Mouse (Mus musculus) regulatory T cell (primary cell): Measurements from ENCODE around the gene Gm49630.
"Not testable (repeated sequence)": the region's sequence is repeated elsewhere in the genome, so short reads cannot be mapped to it uniquely, and the experiment has no call there.

Experiments
- in situ Hi-C: fragments of 300-600 bp; cut with MboI, MseI; formaldehyde crosslinking; loops from one replicate; pipeline ENCODE4 v1.15.1; 2025; ENCODE audit warnings: high pct_unique_total_duplicates

The Gm49630 gene

DNA sequence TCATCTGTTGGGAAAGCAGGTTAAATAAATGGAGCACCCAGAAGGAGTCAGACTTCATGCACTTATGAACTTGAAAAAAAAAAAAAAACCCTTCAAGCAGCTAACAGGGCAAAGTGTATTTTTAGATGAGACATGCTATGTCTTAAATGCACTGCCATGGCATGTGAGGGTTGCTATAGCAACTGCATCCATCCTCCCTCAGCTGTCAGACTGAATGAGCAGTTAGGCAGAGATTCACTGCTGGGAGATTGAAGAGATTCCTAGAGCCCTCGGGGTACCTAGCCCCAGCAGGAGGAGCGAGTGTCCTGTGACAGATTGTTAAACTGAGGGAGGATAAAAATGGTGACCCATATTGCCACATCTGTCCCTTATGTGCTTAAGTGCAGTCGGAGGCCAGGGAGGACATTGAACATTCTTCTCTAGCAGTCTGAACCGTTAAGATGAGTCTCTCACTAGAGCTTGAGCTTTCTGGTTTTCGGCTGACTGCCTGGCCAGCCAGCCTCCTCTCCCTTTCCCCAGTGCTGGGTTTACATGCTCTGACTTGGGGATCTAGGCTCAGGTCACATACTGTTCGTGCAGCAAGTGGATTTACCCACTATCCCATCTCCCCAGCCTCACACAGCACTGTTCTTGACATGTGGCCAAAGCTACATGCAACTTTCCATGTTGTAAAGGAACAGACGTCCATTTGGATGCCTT lies 5.0 kb downstream of the Gm49630 start:
- in situ Hi-C loops, result not testable (repeated sequence)

- in situ Hi-C loops, result not testable (repeated sequence)
These were observed 5.5 kb downstream of the Gm49630 start for GRCm38 (mm10) chr17:7366265-7366664.

GRCm38 (mm10) chr17:7365615-7366014 lies 6.2 kb downstream of the Gm49630 start:
- in situ Hi-C loops, result not testable (repeated sequence)

GRCm38 (mm10) chr17:7360749-7361465 lies 10.9 kb downstream of the Gm49630 start:
- in situ Hi-C loops, result not testable (repeated sequence)

DNA sequence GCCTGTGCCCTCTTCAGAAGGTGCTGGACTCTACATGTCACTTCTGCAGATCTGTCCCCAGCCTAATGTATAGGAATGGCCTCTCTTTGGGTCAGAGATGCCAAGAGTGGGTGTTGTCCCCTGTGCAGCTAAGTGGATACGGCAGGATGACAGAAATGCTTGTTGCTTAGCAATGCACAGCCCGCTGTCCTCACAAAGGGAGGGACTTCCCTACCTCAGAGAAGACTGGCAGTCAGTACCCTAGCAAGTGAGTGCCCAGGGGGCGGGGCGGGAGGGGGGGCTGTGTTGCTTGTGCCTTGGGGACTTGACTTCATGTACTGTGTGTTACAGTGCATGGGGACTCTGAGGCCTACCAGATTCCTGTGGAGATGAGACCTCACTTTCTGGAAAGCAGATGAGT lies 12.0 kb downstream of the Gm49630 start:
- in situ Hi-C loops, result loop anchor here (5.0 kb wide), 1 partner anchor 88 kb away; no protein-coding TSS in a partner anchor

DNA sequence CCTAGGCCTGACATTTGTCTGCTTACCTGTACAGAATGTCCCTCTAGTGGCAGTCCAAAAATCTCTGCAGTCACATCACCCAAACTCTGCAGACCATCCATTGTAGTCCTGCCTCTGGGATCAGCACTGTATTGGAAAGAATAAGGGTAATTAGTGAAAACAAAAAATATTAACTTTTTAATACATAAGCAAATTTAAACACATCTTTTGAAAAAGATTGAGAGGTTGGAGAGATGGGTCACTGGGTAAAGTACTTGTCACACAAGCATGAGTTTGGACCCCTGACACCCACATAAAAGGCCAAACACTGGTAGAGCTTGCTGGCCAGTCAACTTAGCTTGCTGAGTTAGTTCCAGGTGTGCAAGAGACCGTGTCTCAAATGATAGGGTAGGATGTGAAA lies 19.2 kb downstream of the Gm49630 start, which contains the start of gene Ttll2:
TSS of gene Ttll2 (minus strand) at position 101 of the 400 bp plus-strand sequence.
- in situ Hi-C loops, result not testable (repeated sequence)

GRCm38 (mm10) chr17:7348765-7349164 lies 23.0 kb downstream of the Gm49630 start:
- in situ Hi-C loops, result not testable (repeated sequence)

DNA sequence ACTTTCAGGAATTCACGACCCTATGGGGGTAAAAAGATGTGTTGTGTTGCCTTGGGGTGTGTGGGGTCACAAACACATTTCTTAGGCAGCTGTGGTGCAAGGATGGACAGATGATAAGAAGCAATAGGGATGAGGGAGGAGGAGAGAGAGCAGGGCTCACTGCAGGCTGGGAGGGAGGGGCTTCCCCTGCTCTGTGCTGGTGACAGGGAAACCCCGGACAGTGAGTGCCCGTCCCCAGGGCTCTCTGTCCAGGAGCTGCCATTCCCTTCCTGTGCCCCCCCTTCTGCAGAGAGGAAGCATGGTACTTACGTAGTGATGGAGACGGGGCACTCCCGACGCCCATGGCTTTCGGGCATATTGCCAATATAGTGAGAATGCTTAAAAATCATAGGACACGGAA lies 34.4 kb downstream of the Gm49630 start:
- in situ Hi-C loops, result not testable (repeated sequence)

- in situ Hi-C loops, result not testable (repeated sequence)
These were observed 39.0 kb downstream of the Gm49630 start for GRCm38 (mm10) chr17:7332745-7333144.

GRCm38 (mm10) chr17:7326415-7326814 lies 45.4 kb downstream of the Gm49630 start:
- in situ Hi-C loops, result not testable (repeated sequence)

GRCm38 (mm10) chr17:7324346-7324745 lies 47.4 kb downstream of the Gm49630 start, which contains the start of gene Tcp10a:
Gene Tcp10a, plus strand, starts transcription at chr17:7324646.
- in situ Hi-C loops, result not testable (repeated sequence)

GRCm38 (mm10) chr17:7319789-7320188 lies 52.0 kb downstream of the Gm49630 start:
- in situ Hi-C loops, result not testable (repeated sequence)

- in situ Hi-C loops, result not testable (repeated sequence)
These were observed 55.9 kb downstream of the Gm49630 start for GRCm38 (mm10) chr17:7315693-7316382.

- in situ Hi-C loops, result loop anchor here (5.0 to 10.0 kb wide), 3 partner anchors 111 to 238 kb away; no protein-coding TSS in a partner anchor
These were observed 65.2 kb downstream of the Gm49630 start for GRCm38 (mm10) chr17:7306278-7307196.
